Mouse (Mus musculus) brain, embryonic 14.5 days (tissue): ENCODE measurements around the gene Gm15217. TPM values are rescaled to one million over a fixed set of nuclear protein-coding genes. Genes with fewer than 3 reads are reported as not detected.

Experiments
- DNase-seq: peaks from one replicate; pipeline ENCODE4 v3.0.0-alpha.2; 2011; ENCODE audit warnings: low read depth
- CTCF ChIP-seq: fragments of 200-500 bp; IDR thresholded peaks from 2 replicates; pipeline ENCODE4 v1.5.1; 2012; ENCODE audit warnings: inconsistent platforms, mild to moderate bottlenecking, moderate library complexity, borderline replicate concordance; ENCODE audit not compliant: insufficient read depth, insufficient read length; ENCODE audit errors: extremely low read depth
- POLR2A ChIP-seq: fragments of 200-500 bp; IDR thresholded peaks from 2 replicates; pipeline ENCODE4 v1.6.1; 2012; ENCODE audit warnings: mild to moderate bottlenecking, inconsistent platforms, borderline replicate concordance; ENCODE audit not compliant: poor library complexity, insufficient read depth, insufficient read length, severe bottlenecking; ENCODE audit errors: extremely low read depth
- polyA plus RNA-seq: library from polyadenylated mRNA; depleted of rRNA; stranded (reverse); fragments of >200 nt; gene quantifications from 2 replicates; pipeline ENCODE4 v1.2.3, GENCODE M21; 2012; rRNA removed

Gm15217 gene
- polyA plus RNA-seq: not detected in 2 replicates

DNA sequence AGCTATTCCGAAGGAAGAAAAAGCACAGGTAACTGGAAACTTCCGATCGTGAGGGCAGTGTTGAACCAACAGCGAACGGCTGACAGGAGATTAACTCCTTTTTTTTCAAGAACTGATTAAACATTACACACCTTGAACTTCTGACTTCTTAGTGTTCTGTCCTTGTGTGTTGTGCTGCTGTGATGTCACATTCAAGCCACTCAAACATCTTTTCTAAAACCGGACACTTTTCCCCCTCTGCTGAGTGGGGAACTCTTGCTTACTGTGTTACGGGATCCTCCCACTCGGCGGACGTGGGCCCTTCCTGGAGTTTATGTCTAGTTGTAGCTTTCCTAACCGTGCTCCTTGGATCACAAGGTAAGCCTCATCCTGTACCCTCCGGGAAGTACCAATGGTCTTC, at the start of gene Gm15217:
Gm15217 (plus strand) TSS at position 130 of the 400 bp plus-strand sequence.
- TF ChIP-seq CTCF (no peak), POLR2A (no peak)
- no peak for DNase-seq

DNA sequence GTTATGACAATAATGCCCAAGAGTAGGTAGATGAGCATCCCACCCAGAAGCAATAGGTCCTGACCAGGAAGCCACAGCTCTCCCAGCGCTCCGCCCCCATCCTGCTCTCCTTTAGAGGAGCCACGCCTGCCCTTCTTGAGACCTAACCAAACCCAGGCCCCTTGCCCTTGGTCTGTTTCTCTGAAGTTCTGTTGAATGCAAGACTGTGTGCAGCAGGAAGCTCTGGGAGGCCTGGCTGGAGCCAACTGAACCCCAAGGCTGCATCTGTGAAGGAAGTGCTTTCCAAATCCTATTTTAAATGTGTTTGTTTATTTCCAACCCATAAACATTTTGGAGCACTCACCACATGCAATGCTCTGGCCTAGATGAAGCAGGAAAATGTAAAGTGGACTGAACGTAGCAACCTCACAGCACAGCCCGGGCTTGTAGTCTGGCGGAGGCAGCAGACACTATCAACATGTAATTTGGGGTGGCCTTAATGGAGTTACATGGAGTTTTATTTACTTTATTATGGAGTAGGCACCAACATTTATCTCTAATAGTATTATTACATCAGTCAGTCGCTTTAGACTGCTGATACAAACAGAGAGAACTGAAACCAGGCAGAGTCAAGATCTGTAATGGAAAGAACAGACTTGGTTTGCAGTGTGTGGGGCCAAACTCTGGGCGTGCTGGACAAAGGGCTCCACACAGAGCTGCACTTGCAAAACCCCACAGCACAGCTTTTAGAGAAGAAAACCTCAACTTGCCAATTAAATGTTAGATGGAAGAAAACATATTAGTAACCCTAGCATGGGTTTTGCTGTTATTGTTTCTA, 45.6 kb upstream of the Gm15217 start:
- no peak for DNase-seq
- TF ChIP-seq POLR2A (no peak), CTCF (no peak)

DNA sequence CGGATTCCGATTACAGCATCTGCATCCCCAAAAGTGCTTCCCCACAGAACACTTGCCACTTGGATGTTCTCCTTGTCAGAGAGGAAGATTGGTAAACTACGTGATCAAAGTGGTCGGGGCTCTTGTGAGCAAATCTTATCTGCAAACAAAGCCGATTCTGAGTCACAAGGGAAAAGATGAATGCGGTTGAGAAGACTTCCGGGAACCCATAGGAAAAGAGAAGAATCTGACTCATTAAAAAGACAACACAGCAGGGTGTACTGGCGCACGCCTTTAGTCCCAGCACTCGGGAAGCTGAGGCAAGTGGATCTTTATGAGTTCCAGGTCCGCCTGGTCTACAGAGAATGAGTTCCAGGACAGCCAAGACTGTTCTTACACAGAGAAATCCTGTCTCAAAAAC, 40.4 kb upstream of the Gm15217 start:
- no peak for DNase-seq
- no peak for TF ChIP-seq CTCF
- TF ChIP-seq POLR2A: no peak

DNA sequence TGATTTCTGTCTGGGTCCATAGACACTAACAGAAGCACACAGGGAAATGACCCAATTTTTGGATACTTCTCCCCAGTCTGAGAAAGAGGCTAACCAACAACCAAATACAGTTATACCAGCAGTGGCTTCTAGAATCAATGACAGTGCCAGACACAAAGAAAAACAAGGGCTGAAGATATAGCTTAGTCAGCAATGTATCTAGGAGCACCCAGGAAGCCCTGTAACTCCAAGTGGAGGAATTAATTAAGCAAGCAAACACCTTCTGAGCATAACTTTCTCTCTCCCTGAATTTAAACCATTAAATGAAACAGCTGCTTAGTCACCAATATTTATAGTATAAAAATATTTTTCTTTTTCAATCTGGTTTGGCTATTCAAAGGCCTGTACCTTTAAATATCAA, 34.5 kb upstream of the Gm15217 start:
- DNase-seq: no peak
- TF ChIP-seq CTCF (no peak), POLR2A (no peak)

DNA sequence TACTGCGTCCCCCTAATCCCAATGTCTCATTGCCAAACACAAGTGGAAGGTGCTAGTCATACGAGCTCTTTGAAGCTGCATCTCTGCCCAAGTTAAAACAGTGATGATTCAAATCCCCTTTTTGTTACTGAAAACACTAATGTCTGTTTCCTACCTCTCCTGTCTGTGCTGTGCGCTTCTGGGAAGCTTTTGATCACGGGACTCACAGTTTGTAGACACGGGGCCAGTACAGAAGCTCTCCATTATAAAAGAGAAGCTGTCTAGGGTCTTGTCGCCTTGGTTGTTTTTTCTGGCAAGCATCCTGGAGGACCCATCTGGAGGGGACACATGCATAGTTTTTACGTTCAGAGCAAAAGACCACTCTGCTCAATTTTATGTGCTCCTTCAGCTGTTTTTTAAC, 21.9 kb upstream of the Gm15217 start:
- DNase-seq: no peak
- no peak for TF ChIP-seq CTCF
- no peak for TF ChIP-seq POLR2A

DNA sequence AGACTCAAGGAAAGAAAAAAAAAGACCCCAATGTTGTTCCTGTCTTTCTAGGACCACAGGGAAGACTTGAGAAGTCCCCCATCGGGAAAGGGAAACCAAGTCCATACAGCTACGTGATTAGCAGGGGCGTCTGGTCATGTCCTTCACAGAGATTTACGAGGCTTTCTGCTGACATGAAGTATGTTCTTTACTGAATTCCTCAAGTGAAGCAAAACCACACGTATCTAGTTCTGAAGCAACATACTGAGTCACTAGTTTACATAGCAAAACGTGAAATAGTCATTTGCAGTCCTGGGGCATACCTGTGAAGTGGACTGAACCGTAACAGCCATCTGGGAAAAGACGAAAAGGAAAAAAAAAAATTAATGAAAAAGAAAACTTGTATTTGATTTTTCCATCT, 21.5 kb upstream of the Gm15217 start:
- DNase-seq: no peak
- TF ChIP-seq CTCF (no peak), POLR2A (no peak)

DNA sequence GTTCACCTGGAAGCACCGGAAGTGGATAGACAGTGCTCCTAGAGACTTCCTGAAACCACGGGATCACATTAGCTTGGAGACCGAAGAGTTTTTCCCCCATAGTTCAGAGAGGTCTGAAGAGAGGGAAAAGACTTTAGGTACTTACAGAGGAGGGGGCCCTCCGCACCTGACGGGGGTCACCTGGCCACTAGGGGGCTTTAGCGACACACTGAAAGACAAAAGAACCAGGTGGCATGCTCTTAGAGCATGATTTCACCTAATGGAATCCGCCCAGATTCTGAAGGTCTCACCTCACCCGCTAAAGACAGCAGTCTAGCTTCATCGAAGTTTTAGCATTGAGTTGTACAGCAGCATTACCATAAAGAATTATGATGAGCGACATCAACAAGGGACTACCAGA, 16.0 kb upstream of the Gm15217 start:
- DNase-seq: no peak
- TF ChIP-seq CTCF: no peak
- no peak for TF ChIP-seq POLR2A

DNA sequence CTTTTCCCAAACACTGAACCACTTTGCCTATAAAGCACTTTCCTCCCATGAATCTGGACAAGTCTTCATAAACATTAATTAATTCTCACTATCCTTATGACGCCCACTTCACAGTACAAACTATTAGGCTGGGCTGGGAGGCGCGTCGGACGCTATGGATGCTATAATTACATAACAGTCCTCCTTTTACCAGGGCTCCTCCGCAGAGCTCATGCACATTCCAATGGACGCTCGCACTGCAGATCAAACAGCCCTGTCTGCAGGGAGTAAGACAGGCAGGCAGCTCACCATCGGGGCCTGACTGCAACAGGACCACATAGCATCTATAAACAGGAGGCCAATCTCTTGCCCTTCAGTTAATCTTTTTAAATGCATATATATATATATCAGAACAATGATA, 6.8 kb upstream of the Gm15217 start:
- TF ChIP-seq CTCF (no peak), POLR2A (no peak)
- peak; percentile 14 for DNase-seq

DNA sequence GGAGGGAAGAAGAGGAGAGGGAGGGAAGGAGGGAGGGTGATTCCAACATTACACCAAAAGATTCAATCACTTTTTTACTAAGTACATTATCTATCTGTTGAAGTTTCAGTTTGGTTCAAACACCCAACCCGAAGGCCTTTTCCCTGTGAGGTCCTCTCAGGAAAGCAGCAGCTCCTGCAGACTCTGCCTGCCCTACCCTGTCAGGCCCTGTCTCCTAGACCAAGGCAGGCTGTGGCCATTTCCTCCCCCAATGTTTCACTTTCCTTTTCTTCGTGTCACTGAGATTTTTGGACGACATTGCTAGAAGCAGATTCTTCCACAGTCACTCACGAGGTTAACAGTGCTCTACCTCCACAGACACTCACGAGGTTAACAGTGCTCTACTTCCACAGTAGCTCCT, 3.4 kb upstream of the Gm15217 start:
- no peak for DNase-seq
- no peak for TF ChIP-seq CTCF
- no peak for TF ChIP-seq POLR2A

DNA sequence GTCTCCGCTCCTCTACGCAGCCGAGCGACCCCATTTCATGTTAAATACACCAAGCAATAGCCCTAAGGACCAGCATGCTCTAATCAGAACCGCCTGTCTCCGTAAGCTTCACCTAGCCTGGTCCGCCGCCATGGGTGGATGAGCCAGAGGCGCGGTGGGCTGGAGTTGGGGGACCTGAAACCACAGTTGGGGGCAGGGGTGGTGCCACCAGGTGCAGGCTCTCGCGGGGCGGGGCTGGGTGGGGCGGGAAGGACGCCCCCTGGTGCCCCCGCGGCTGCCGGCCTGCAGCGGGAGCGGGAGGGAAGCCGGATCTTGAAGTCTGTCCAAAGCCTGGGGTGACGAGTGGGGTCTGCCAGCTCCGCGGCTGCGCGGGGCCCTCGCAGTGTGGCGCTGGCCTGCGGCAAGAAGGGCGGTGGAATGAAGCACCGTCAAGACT, 1.1 kb downstream of the Gm15217 start:
- no peak for TF ChIP-seq CTCF
- TF ChIP-seq POLR2A: no peak
- peak; percentile 56 for DNase-seq

DNA sequence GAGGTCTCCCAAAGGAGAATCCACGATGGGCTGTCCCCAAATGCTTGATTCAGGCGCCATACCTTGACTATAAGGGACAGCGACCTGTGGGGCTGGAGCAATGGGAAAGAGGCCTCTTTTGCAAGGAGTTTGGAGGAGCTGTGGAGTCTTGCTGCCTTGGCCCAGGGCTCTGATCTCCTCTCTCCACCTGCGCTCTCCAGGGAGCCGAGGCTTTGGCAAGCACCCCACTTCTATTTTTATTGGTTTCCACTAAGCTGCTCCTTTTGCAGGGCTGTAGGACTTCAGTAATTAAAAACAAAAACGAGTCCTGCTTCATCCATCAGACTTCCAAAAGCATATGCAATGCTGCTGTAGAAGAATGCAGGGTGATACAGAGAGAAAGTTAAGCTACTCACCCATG, 2.2 kb downstream of the Gm15217 start:
- TF ChIP-seq CTCF (no peak), POLR2A (no peak)
- no peak for DNase-seq
